Mouse (Mus musculus): ENCODE measurements around the gene Igf2bp3. TPM values are rescaled to one million over a fixed set of nuclear protein-coding genes. Genes with fewer than 3 reads are reported as not detected.

Gene Igf2bp3
- total and polyA plus RNA-seq, 3 experiments, result 18.4 to 35.6 (median 22.0) TPM

DNA sequence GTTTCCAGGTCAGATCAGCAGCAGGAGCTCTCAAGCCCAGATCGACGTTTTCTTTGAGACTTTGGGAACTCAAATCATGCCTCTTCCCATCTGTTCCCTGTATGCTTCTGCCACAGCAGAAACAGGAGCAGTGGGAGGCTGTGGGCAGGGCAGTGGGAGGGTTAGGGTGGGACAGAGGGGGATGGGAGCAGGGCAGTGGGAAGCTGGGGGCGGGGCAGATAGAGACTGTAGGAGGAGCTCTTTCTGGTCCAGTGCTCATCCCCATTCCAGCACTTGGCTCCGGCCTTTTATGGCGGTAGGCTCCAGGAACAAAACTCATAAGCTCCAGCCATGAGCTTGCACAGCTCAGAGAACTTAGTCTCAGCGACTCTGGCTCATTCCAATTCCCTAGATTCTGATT, 49.7 kb downstream of the Igf2bp3 start:
- Histone ChIP-seq H3K4me2 (ENCODE audit: insufficient read depth, low read depth, poor library complexity, severe bottlenecking) (no peak overlapping the region), H3K9me3 (replicated peaks; ENCODE audit: low read length) (no peaks in the 10 kb centered on the region), H3K9ac (ENCODE audit: insufficient read depth, low read depth) (no peak overlapping the region), H3K79me2 (replicated peaks; ENCODE audit: control insufficient read depth, extremely low read depth, insufficient read depth, poor library complexity, severe bottlenecking) (peaks cover 7% of the 10 kb centered on the region; the same call in 1 of the 2 replicates), H3K27me3 (replicated peaks) (no peaks in the 10 kb centered on the region), H3K27ac (ENCODE audit: insufficient read depth, low read depth) (no peak overlapping the region), H3K4me3 (replicated peaks in 1 of 3; ENCODE audit: low read depth in 2 of 3, low read length in 2 of 3, poor library complexity in 1 of 3) (no peak overlapping the region), H3K4me1 (ENCODE audit: control insufficient read depth in 1 of 2, insufficient read depth in 2 of 2) (peaks cover 0 to 15% of the 10 kb centered on the region in 2 experiments; a peak in 1 of 4 replicates), H3K36me3 (replicated peaks in 1 of 2; ENCODE audit: control insufficient read depth in 1 of 2, insufficient read depth in 1 of 2, low read length in 1 of 2) (peaks cover 0 to 25% of the 10 kb centered on the region in 2 experiments)
- DNase-seq (ENCODE audit: extremely low read depth), result no peak
- dilution Hi-C loops (cut with MboI; ENCODE audit: extremely low pct_ligation_motif_present, extremely low pct_unique_long_range_greater_than_20kb, low sequenced_read_pairs), result no loop called here
- TF ChIP-seq MAFK (IDR thresholded peaks at IDR 0.05; ENCODE audit: insufficient replicate concordance, low read length) (no peak), MYC (IDR thresholded peaks at IDR 0.05; ENCODE audit: low read depth, low read length) (no peak)
- in situ Hi-C loops (cut with MboI; ENCODE audit: low pct_ligation_motif_present, low pct_unique_long_range_greater_than_20kb, low sequenced_read_pairs), result no loop called here

- peaks cover 3% of the 10 kb centered on the region; the same call in 1 of the 2 replicates for H3K79me2 ChIP-seq (replicated peaks; ENCODE audit: control insufficient read depth, extremely low read depth, insufficient read depth, poor library complexity, severe bottlenecking)
- H3K4me1 ChIP-seq (ENCODE audit: control insufficient read depth in 1 of 2, insufficient read depth in 2 of 2), result peaks cover 0 to 17% of the 10 kb centered on the region in 2 experiments; a peak in 1 of 4 replicates
- H3K36me3 ChIP-seq (replicated peaks in 1 of 2; ENCODE audit: control insufficient read depth in 1 of 2, insufficient read depth in 1 of 2, low read length in 1 of 2), result peaks cover 0 to 25% of the 10 kb centered on the region in 2 experiments
- H3K4me3 ChIP-seq (replicated peaks in 1 of 3; ENCODE audit: low read depth in 2 of 3, low read length in 2 of 3, poor library complexity in 1 of 3), result no peak overlapping the region
- no peak overlapping the region for H3K27ac ChIP-seq (ENCODE audit: insufficient read depth, low read depth)
- TF ChIP-seq ZKSCAN1 (IDR thresholded peaks at IDR 0.05; ENCODE audit: borderline replicate concordance, low read depth, low read length) (no peak), NRF1 (IDR thresholded peaks at IDR 0.05; ENCODE audit: low read depth, low read length) (no peak), EP300 (IDR thresholded peaks at IDR 0.05; ENCODE audit: low read length) (no peak), SIN3A (IDR thresholded peaks at IDR 0.05; ENCODE audit: low read length) (no peak), MYC (IDR thresholded peaks at IDR 0.05; ENCODE audit: low read depth, low read length) (no peak), POLR2AphosphoS2 (IDR thresholded peaks at IDR 0.05; ENCODE audit: low read depth, low read length) (no peak), MAZ (IDR thresholded peaks at IDR 0.05; ENCODE audit: low read depth, low read length) (no peak)
- H3K9me3 ChIP-seq (replicated peaks; ENCODE audit: low read length), result no peaks in the 10 kb centered on the region
- dilution Hi-C loops (cut with MboI; ENCODE audit: extremely low pct_ligation_motif_present, extremely low pct_unique_long_range_greater_than_20kb, low sequenced_read_pairs) (no loop called here), in situ Hi-C loops (cut with MboI; ENCODE audit: low pct_ligation_motif_present, low pct_unique_long_range_greater_than_20kb, low sequenced_read_pairs) (no loop called here)
- no peaks in the 10 kb centered on the region for H3K27me3 ChIP-seq (replicated peaks)
- H3K9ac ChIP-seq (ENCODE audit: insufficient read depth, low read depth), result no peak overlapping the region
- DNase-seq (ENCODE audit: extremely low read depth), result no peak
- no peak overlapping the region for H3K4me2 ChIP-seq (ENCODE audit: insufficient read depth, low read depth, poor library complexity, severe bottlenecking)
Observed at GRCm38 (mm10) chr6:49164701-49165100, 50.1 kb downstream of the Igf2bp3 start.

DNA sequence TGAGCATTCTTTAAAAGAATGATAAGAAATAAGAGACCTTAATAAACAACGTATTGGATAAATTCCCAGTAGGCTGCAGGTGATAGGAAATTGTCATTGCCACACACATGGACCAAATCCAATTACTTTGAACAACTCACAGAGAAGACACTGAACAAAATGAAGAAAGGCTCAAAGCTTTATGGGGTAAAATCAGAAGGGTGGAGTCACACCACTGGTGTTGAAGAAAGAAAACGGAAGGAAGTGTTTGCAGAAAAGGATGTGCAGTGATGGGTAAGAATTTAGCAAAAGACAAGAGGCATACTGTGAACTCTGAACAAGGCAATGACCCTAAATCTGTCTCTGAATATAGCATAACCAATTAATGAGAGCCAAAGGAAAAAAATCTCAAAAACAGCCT, 54.8 kb downstream of the Igf2bp3 start:
- TF ChIP-seq RAD21 (IDR thresholded peaks at IDR 0.05; ENCODE audit: low read depth, low read length) (no peak), MAX (IDR thresholded peaks at IDR 0.05; ENCODE audit: low read length) (no peak), ZMIZ1 (IDR thresholded peaks at IDR 0.05; ENCODE audit: low read depth, low read length) (no peak), PAX5 (IDR thresholded peaks at IDR 0.05; ENCODE audit: low read length) (no peak), MAFK (IDR thresholded peaks at IDR 0.05; ENCODE audit: insufficient replicate concordance, low read length) (no peak), UBTF (IDR thresholded peaks at IDR 0.05; ENCODE audit: low read depth, low read length) (no peak), TBP (conservative IDR thresholded peaks at IDR 0.05; ENCODE audit: low read depth, low read length) (no peak), ELF1 (IDR thresholded peaks at IDR 0.05; ENCODE audit: low read depth, low read length) (no peak), GABPA (IDR thresholded peaks at IDR 0.05; ENCODE audit: insufficient replicate concordance, low read depth, low read length) (no peak), HCFC1 (IDR thresholded peaks at IDR 0.05; ENCODE audit: low read depth, low read length) (no peak), JUND (conservative IDR thresholded peaks at IDR 0.05; ENCODE audit: low read depth, low read length) (no peak), MAZ (IDR thresholded peaks at IDR 0.05; ENCODE audit: low read depth, low read length) (no peak), USF1 (IDR thresholded peaks at IDR 0.05; ENCODE audit: low read depth, low read length) (no peak), NELFE (IDR thresholded peaks at IDR 0.05; ENCODE audit: low read depth, low read length) (no peak), TCF12 (IDR thresholded peaks at IDR 0.05; ENCODE audit: low read depth, low read length) (no peak), ZNF384 (IDR thresholded peaks at IDR 0.05; ENCODE audit: low read depth, low read length) (no peak), ZC3H11A (IDR thresholded peaks at IDR 0.05; ENCODE audit: low read depth, low read length) (no peak), ETS1 (conservative IDR thresholded peaks at IDR 0.05; ENCODE audit: low read depth, low read length) (no peak), NRF1 (IDR thresholded peaks at IDR 0.05; ENCODE audit: low read depth, low read length) (no peak), MEF2A (IDR thresholded peaks at IDR 0.05; ENCODE audit: borderline replicate concordance, low read depth, low read length) (no peak)
- no peaks in the 10 kb centered on the region; the same call in 1 of the 2 replicates for H3K79me2 ChIP-seq (replicated peaks; ENCODE audit: control insufficient read depth, extremely low read depth, insufficient read depth, poor library complexity, severe bottlenecking)
- H3K27me3 ChIP-seq (replicated peaks), result no peaks in the 10 kb centered on the region
- in situ Hi-C loops (cut with MboI; ENCODE audit: low pct_ligation_motif_present, low pct_unique_long_range_greater_than_20kb, low sequenced_read_pairs) (no loop called here), dilution Hi-C loops (cut with MboI; ENCODE audit: extremely low pct_ligation_motif_present, extremely low pct_unique_long_range_greater_than_20kb, low sequenced_read_pairs) (no loop called here)
- H3K4me2 ChIP-seq (ENCODE audit: insufficient read depth, low read depth, poor library complexity, severe bottlenecking), result no peak overlapping the region
- DNase-seq (ENCODE audit: extremely low read depth), result no peak
- H3K4me1 ChIP-seq (ENCODE audit: control insufficient read depth in 1 of 2, insufficient read depth in 2 of 2), result peaks cover 0 to 5% of the 10 kb centered on the region in 2 experiments; a peak in 1 of 4 replicates
- no peak overlapping the region for H3K4me3 ChIP-seq (replicated peaks in 1 of 3; ENCODE audit: low read depth in 2 of 3, low read length in 2 of 3, poor library complexity in 1 of 3)
- H3K27ac ChIP-seq (ENCODE audit: insufficient read depth, low read depth), result no peak overlapping the region
- peaks cover 0 to 34% of the 10 kb centered on the region in 2 experiments for H3K36me3 ChIP-seq (replicated peaks in 1 of 2; ENCODE audit: control insufficient read depth in 1 of 2, insufficient read depth in 1 of 2, low read length in 1 of 2)
- H3K9me3 ChIP-seq (replicated peaks; ENCODE audit: low read length), result no peaks in the 10 kb centered on the region
- H3K9ac ChIP-seq (ENCODE audit: insufficient read depth, low read depth), result no peak overlapping the region
